Mouse (Mus musculus): ENCODE measurements at regions not wholly inside any gene's neighbourhood (a gene's known extent, or its start where the extent isn't known, plus 50 kb on each side); places are given as distances from the start of the nearest gene placed in this dataset.

DNA sequence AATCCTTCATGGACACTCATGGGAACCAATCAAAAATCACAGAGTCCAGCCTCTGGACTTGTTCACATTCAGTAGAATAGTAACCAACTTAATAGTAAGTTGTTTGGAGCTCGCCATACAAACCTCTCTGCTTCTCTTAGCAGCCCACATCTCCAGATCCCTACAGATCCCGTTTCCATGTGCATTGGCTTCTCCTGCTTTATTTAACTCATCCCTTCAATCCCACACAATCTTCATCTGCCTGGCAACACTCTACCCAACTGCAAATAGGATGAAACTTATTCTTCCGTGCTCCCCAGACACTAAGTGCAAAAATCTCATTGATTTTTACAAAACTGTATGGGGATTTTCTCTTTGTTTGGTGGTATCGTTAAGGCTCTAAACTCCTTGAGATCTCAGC lies 206.2 kb upstream of the Tars start:
- TF ChIP-seq POLR2A (IDR thresholded peaks at IDR 0.05; ENCODE audit: insufficient read depth, low read depth, low read length): no peak
- no peak for TF ChIP-seq EP300 (IDR thresholded peaks at IDR 0.05; ENCODE audit: insufficient read depth, low read depth, low read length)
- TF ChIP-seq CTCF (IDR thresholded peaks at IDR 0.05): no peak
